Mouse (Mus musculus): ENCODE measurements around the gene Emb. TPM values are rescaled to one million over a fixed set of nuclear protein-coding genes. Genes with fewer than 3 reads are reported as not detected.

The Emb gene
- total and polyA plus RNA-seq, 3 experiments, result 2.7 to 9.3 (median 8.8) TPM

DNA sequence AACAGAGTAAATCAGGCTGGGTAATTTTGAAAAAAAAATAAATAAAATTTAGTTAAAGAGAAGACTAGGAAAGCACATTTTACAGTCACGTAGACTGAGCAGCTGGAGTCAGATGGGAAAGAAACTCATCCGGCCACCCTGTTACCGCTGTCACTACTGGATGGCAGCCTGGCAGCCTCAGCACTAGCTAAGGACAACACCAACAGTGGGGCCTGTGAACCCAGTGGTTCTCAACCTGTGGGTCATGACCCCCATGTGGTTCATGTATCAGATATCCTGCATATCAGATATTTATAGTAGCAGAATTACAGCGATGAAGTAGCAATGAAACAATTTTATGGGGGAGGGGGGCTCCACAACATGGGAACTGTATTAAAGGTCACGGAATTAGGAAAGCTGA, 16.2 kb upstream of the Emb start:
- Histone ChIP-seq H3K27ac (no peak overlapping the region), H3K4me3 (no peak overlapping the region), H3K79me2 (replicated peaks; ENCODE audit: control insufficient read depth, insufficient read depth, low read length) (no peaks in the 10 kb centered on the region), H3K27me3 (ENCODE audit: control insufficient read depth, insufficient read depth, low read length) (no peaks in the 10 kb centered on the region), H3K4me1 (ENCODE audit: control insufficient read depth, insufficient read depth, low read length) (no peaks in the 10 kb centered on the region), H3K36me3 (ENCODE audit: control insufficient read depth, insufficient read depth, low read length) (no peaks in the 10 kb centered on the region), H3K9ac (ENCODE audit: low read depth, low read length) (no peak overlapping the region)
- DNase-seq, result no peak
- TF ChIP-seq POLR2A (IDR thresholded peaks at IDR 0.05; ENCODE audit: insufficient read depth, low read depth, low read length) (no peak), CTCF (IDR thresholded peaks at IDR 0.05) (no peak), EP300 (IDR thresholded peaks at IDR 0.05; ENCODE audit: insufficient read depth, low read depth, low read length) (no peak)
- intact Hi-C loops (cut with DNase I), result no loop called here
- 86% methylated on average over 5 of the region's 5 CpGs for WGBS

DNA sequence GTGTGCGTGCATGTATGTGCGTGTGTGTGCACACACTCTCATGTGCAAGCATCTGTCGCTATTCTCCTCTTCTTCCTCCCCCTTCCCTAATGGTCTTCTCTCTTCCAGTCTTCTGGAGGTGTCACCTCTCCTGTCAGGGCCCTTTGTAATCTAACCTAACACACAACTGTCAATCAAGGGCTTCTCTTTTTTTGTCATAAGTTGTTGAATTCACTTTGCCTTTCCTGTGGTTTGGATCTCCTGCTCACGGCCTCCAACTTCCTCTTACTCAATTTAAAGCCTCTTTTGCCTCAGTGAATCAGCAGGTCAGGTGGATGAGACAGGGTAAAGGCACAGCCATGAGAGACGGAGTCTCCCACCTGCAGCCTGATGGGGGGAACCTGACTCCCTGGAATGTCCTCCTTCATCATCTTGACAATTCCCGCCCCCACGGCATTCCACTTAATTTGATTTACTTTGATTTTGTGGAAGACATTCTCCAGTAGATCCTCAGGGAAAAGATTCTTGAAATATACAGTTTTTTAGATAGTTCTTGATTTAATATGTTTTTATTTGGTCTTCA, 14.8 kb upstream of the Emb start:
- Histone ChIP-seq H3K4me1 (ENCODE audit: control insufficient read depth, insufficient read depth, low read length) (no peaks in the 10 kb centered on the region), H3K27me3 (ENCODE audit: control insufficient read depth, insufficient read depth, low read length) (no peaks in the 10 kb centered on the region), H3K27ac (no peak overlapping the region), H3K79me2 (replicated peaks; ENCODE audit: control insufficient read depth, insufficient read depth, low read length) (no peaks in the 10 kb centered on the region), H3K36me3 (ENCODE audit: control insufficient read depth, insufficient read depth, low read length) (no peaks in the 10 kb centered on the region), H3K4me3 (no peak overlapping the region), H3K9ac (ENCODE audit: low read depth, low read length) (no peak overlapping the region)
- 81% methylated on average over 7 of the region's 7 CpGs for WGBS
- intact Hi-C loops (cut with DNase I), result no loop called here
- no peak for DNase-seq
- TF ChIP-seq EP300 (IDR thresholded peaks at IDR 0.05; ENCODE audit: insufficient read depth, low read depth, low read length), result no peak
- TF ChIP-seq CTCF (IDR thresholded peaks at IDR 0.05), result no peak
- no peak for TF ChIP-seq POLR2A (IDR thresholded peaks at IDR 0.05; ENCODE audit: insufficient read depth, low read depth, low read length)

DNA sequence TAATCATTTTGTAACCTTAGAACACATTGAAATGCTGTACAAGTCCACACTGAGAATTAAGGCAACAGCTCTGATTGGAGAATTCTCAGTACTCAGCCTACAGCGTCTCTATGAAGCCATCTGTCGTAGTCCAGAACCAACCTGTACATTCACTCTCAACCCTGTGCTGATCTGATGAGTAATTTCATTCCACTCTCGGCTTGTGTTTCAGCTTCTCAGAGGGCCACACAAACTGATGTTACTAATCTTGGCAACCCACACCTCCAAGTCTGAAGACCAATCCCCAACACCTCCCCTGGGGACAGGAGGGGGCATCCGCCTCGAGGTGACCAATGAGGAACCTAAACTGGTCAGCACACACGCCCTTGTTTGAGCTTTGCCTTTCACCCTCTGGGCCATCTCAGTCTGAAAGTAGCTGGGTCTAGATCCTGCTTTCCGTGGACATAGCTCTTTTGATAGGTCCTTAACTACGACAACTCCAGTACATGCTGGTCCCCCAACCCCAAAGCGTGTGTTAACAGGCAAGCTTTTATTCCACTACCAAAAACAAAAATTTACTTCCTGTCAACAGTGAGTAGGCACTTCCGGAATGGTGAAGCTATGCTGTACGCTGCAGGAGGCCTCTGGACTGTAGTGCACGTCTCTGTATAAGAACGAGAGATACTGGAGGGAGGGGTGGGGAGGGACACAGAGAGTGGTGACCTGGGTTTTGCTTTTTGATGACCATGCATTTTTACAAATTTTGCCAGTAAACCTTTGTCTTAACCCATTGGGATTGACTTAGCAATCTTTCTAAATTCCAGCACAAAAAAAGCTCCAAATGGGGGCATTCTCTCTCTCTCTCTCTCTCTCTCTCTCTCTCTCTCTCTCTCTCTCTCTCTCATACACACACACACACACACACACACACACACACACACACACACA, 12.5 kb upstream of the Emb start:
- Histone ChIP-seq H3K4me1 (ENCODE audit: control insufficient read depth, insufficient read depth, low read length) (no peaks in the 10 kb centered on the region), H3K27ac (no peak overlapping the region), H3K9ac (ENCODE audit: low read depth, low read length) (no peak overlapping the region), H3K27me3 (ENCODE audit: control insufficient read depth, insufficient read depth, low read length) (no peaks in the 10 kb centered on the region), H3K4me3 (no peak overlapping the region), H3K36me3 (ENCODE audit: control insufficient read depth, insufficient read depth, low read length) (no peaks in the 10 kb centered on the region), H3K79me2 (replicated peaks; ENCODE audit: control insufficient read depth, insufficient read depth, low read length) (no peaks in the 10 kb centered on the region)
- no peak for TF ChIP-seq CTCF (IDR thresholded peaks at IDR 0.05)
- no peak for TF ChIP-seq EP300 (IDR thresholded peaks at IDR 0.05; ENCODE audit: insufficient read depth, low read depth, low read length)
- no peak for TF ChIP-seq POLR2A (IDR thresholded peaks at IDR 0.05; ENCODE audit: insufficient read depth, low read depth, low read length)
- WGBS, result 75% methylated on average over 13 of the region's 13 CpGs
- intact Hi-C loops (cut with DNase I), result no loop called here
- DNase-seq, result no peak

DNA sequence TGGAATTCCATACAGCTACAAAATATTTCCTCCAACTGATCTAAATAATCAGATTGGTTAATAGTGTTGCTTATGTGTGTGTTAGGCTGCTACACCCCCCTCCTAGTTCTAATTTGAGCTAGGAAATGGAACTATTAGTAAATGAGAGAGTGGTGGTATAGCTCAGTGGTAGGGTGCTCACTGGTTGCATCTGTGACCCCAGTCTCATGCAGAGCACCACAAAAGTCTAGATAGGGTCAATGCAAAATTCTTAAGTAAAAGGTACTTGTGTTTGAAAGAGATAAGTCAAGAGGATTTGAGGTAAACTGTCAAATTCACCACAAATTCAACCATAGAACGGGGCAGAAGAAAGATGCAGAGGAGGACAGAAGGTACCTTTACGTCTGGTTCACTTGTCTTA, 10.7 kb upstream of the Emb start:
- 95% methylated on average over 2 of the region's 2 CpGs for WGBS
- H3K27me3 ChIP-seq (ENCODE audit: control insufficient read depth, insufficient read depth, low read length), result no peaks in the 10 kb centered on the region

DNA sequence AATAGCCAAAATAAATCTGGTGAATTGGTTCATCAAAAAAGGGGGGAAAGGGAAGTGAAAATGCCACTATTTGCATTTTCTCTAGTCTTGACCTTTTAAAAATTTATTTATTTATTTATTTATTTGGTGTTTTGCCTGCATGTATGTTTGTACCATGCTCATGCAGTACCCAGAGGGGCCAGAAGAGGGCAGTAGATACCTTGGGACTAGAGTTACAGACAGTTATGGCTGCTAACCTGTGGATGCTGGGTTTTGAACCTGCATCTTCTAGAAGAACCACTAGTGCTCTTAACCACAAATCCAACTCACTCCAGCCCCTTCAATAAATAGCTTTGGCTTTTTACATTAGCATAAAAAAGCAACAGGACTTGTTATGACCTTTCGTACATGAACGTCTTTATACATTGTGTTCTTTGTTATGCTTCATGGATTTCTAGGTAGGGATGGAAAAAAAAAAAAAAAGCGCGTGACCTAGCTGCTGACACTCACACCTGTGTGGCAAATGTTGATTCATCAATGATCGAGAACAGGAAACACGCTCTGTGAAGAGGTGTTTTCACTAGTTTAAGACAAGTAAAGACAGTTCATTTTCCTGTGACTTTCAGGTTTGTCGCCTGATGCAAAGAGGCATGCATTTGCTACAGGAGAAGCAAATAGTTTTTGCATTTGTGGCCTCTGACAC, 9.8 kb upstream of the Emb start:
- WGBS, result 87% methylated on average over 7 of the region's 7 CpGs
- Histone ChIP-seq H3K4me3 (no peak overlapping the region), H3K4me1 (ENCODE audit: control insufficient read depth, insufficient read depth, low read length) (no peaks in the 10 kb centered on the region), H3K9ac (ENCODE audit: low read depth, low read length) (no peak overlapping the region), H3K36me3 (ENCODE audit: control insufficient read depth, insufficient read depth, low read length) (no peaks in the 10 kb centered on the region), H3K79me2 (replicated peaks; ENCODE audit: control insufficient read depth, insufficient read depth, low read length) (no peaks in the 10 kb centered on the region), H3K27me3 (ENCODE audit: control insufficient read depth, insufficient read depth, low read length) (no peaks in the 10 kb centered on the region), H3K27ac (no peak overlapping the region)
- intact Hi-C loops (cut with DNase I), result no loop called here
- no peak for TF ChIP-seq EP300 (IDR thresholded peaks at IDR 0.05; ENCODE audit: insufficient read depth, low read depth, low read length)
- peak; percentile 85 for TF ChIP-seq CTCF (IDR thresholded peaks at IDR 0.05)
- TF ChIP-seq POLR2A (IDR thresholded peaks at IDR 0.05; ENCODE audit: insufficient read depth, low read depth, low read length), result no peak
- peak; percentile 49 to 66 for DNase-seq

More for the DNA sequence above, 10.7 kb upstream of the Emb start:
- no peak overlapping the region for H3K4me3 ChIP-seq
- H3K27ac ChIP-seq, result no peak overlapping the region
- intact Hi-C loops (cut with DNase I), result no loop called here
- TF ChIP-seq POLR2A (IDR thresholded peaks at IDR 0.05; ENCODE audit: insufficient read depth, low read depth, low read length), result no peak
- TF ChIP-seq EP300 (IDR thresholded peaks at IDR 0.05; ENCODE audit: insufficient read depth, low read depth, low read length), result no peak
- no peak for TF ChIP-seq CTCF (IDR thresholded peaks at IDR 0.05)
- no peaks in the 10 kb centered on the region for H3K36me3 ChIP-seq (ENCODE audit: control insufficient read depth, insufficient read depth, low read length)
- H3K79me2 ChIP-seq (replicated peaks; ENCODE audit: control insufficient read depth, insufficient read depth, low read length), result no peaks in the 10 kb centered on the region
- DNase-seq, result no peak
- H3K4me1 ChIP-seq (ENCODE audit: control insufficient read depth, insufficient read depth, low read length), result no peaks in the 10 kb centered on the region
- H3K9ac ChIP-seq (ENCODE audit: low read depth, low read length), result no peak overlapping the region

Measured in heart, adult 2 months (tissue).